Mouse (Mus musculus): ENCODE measurements around the gene Sytl4. TPM values are rescaled to one million over a fixed set of nuclear protein-coding genes. Genes with fewer than 3 reads are reported as not detected.

The Sytl4 gene
- 3.2 and 4.5 TPM in 2 replicates for polyA plus RNA-seq (2011; ENCODE audit: insufficient read length, low read depth, missing spikeins)

DNA sequence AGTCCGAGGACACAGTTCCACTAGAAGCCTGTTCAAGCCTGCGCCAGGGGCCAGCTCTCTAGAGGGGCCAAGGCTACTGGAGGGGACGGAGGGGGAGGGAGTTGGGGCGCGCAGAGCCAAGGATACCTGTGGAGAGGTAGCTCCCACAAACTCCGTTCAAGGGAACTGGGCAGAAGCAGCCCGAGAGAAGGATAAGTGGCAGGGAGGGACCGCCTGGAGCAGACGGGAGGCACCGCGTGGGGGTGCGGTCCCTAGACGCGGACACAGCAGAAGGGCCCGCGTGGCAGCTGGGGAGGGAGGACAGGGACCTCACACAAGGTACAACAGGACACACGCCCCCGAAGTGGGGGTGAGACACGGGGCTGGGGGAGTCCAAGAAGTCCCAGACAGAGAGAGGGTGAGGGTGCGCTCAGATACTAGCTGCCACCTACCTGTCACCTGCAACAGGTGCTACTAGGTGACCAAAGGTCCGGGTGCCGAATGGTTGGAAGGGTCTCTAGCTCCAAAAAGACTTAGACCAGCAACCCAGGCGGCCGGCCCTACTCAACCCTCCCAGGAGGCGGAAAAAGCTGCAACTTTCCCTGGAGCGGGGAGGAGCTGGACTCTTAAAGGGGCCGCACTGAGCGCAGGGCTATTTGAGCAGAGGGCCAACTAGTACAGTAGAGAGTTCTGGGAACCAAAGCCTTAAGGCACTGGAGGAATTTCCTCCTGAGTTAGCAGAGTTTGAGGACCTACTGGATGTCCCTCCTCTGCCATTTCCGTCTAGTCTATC lies at the start of gene Sytl4:
Sytl4 (minus strand) TSS at position 582 of the 772 bp plus-strand sequence.
- peak within 1 kb of the TSS; percentile 64 for H3K4me3 ChIP-seq (ENCODE audit: insufficient read depth, low read length)
- no peak within 1 kb of the TSS for H3K27ac ChIP-seq (ENCODE audit: insufficient read depth, low read length)
- no peak for TF ChIP-seq CTCF (IDR thresholded peaks at IDR 0.05; ENCODE audit: borderline replicate concordance, insufficient read depth, low read length)
- TF ChIP-seq POLR2A (IDR thresholded peaks at IDR 0.05; ENCODE audit: low read depth, low read length) = no peak
- no peaks in the 10 kb centered on the region for H3K4me1 ChIP-seq (ENCODE audit: control insufficient read depth, insufficient read depth, low read length)

DNA sequence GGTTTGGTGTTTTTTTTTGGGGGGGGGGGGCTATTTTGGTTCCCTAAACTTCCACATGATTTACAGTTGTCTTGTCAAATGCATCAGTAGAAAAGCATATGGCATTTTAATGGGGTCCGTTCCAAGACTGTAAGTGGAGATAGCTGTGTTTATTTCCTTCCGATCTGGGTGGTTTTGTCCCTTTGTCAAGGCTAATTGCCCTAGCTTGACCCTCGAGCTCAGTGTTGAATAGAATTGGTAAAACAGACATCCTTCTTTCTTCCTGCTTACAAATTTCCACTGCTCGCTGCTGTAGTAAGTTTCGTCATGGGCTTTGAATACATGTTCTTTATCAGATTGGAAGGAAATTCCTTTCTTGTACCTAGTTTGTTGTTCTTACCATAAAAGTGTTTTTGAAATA lies 39.1 kb upstream of the Sytl4 start:
- H3K27ac ChIP-seq (ENCODE audit: insufficient read depth, low read length) = no peak overlapping the region
- no peaks in the 10 kb centered on the region for H3K4me1 ChIP-seq (ENCODE audit: control insufficient read depth, insufficient read depth, low read length)
- TF ChIP-seq CTCF (IDR thresholded peaks at IDR 0.05; ENCODE audit: borderline replicate concordance, insufficient read depth, low read length) (no peak), POLR2A (IDR thresholded peaks at IDR 0.05; ENCODE audit: low read depth, low read length) (no peak)
- H3K4me3 ChIP-seq (ENCODE audit: insufficient read depth, low read length) = no peak overlapping the region

DNA sequence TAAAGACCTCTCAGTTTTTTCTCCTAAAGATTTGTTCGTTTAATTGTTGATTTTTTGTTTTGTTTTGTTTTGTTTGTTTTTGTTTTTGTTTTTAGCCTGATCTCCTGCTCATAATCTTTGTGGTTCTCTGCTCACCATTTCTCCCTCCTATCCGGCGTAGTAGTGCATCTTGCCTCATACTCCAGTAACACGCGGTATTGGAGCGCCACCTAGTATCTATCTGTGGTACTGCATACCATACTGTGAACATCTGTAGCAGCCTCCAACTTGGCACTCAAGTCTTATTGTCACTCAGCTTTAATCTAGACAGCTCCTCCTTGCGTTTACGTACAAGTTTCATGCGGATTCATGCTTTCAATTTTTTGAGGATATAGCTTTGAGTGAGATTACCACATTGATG lies 37.4 kb upstream of the Sytl4 start:
- Histone ChIP-seq H3K4me1 (ENCODE audit: control insufficient read depth, insufficient read depth, low read length) (no peaks in the 10 kb centered on the region), H3K4me3 (ENCODE audit: insufficient read depth, low read length) (no peak overlapping the region), H3K27ac (ENCODE audit: insufficient read depth, low read length) (no peak overlapping the region)
- TF ChIP-seq POLR2A (IDR thresholded peaks at IDR 0.05; ENCODE audit: low read depth, low read length) (no peak), CTCF (IDR thresholded peaks at IDR 0.05; ENCODE audit: borderline replicate concordance, insufficient read depth, low read length) (peak; percentile 50; the same call in 1 of the 2 replicates)

DNA sequence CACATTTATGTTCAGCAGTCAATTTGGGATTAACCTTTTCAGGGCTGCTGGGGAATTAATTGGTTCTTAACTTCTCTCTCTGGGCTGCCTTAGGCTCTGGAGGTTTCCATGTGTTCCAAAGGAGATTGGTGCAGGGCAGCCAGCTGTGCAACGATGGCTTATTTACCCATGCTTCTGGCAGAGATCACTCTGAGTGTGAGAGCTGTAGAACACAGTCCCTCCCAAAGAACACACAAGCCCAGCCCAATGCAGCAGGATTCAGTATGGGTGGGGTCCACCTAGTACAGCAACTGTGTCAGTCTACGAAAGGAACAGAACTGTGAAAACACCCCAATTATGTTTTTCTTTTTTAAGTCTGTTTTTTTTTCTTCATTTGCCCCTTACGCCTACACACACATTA lies 14.3 kb upstream of the Sytl4 start:
- no peak overlapping the region for H3K27ac ChIP-seq (ENCODE audit: insufficient read depth, low read length)
- no peak for TF ChIP-seq POLR2A (IDR thresholded peaks at IDR 0.05; ENCODE audit: low read depth, low read length)
- TF ChIP-seq CTCF (IDR thresholded peaks at IDR 0.05; ENCODE audit: borderline replicate concordance, insufficient read depth, low read length) = no peak
- no peak overlapping the region for H3K4me3 ChIP-seq (ENCODE audit: insufficient read depth, low read length)
- H3K4me1 ChIP-seq (ENCODE audit: control insufficient read depth, insufficient read depth, low read length) = no peaks in the 10 kb centered on the region

DNA sequence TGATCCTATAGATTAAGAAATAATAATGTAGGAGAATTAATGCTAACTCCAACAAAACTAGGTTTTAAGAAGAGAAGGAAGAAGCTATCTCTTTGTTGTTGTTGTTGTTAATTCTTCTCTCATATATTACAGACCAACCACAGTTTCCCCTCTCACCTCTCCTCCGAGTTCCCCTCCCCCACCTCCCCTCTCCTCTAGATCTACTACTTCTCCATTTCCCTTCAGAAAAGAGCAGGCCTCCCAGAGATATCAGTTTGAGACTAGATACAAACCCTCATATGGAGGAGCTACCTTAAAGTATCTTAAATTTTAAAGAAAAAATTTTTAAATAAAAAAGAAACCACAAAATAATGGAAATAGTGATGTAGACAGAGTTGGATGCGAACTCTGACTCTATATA lies 17.0 kb downstream of the Sytl4 start:
- no peak overlapping the region for H3K27ac ChIP-seq (ENCODE audit: insufficient read depth, low read length)
- H3K4me1 ChIP-seq (ENCODE audit: control insufficient read depth, insufficient read depth, low read length) = no peaks in the 10 kb centered on the region
- TF ChIP-seq POLR2A (IDR thresholded peaks at IDR 0.05; ENCODE audit: low read depth, low read length) (no peak), CTCF (IDR thresholded peaks at IDR 0.05; ENCODE audit: borderline replicate concordance, insufficient read depth, low read length) (no peak)
- no peak overlapping the region for H3K4me3 ChIP-seq (ENCODE audit: insufficient read depth, low read length)

DNA sequence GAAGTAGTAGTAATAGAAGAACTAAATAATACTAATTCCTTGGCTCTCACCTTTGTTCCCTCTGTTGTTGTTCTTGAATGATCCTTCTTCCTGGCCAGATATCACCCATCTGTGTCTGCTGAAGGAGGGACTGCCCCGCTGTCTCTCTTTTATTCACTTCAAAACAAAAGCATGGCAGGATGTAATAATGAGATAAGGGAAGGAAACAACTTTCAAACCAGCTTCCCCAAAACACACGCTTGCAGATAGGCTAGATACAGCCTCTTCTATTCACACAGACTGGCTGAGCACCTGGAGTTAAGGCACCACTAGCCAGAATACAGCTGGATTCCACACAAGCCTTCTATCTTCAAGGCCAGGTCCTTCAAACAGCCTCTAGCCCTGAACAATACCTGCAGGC lies 21.0 kb downstream of the Sytl4 start:
- Histone ChIP-seq H3K27ac (ENCODE audit: insufficient read depth, low read length) (no peak overlapping the region), H3K4me1 (ENCODE audit: control insufficient read depth, insufficient read depth, low read length) (no peaks in the 10 kb centered on the region), H3K4me3 (ENCODE audit: insufficient read depth, low read length) (no peak overlapping the region)
- no peak for TF ChIP-seq CTCF (IDR thresholded peaks at IDR 0.05; ENCODE audit: borderline replicate concordance, insufficient read depth, low read length)
- no peak for TF ChIP-seq POLR2A (IDR thresholded peaks at IDR 0.05; ENCODE audit: low read depth, low read length)

DNA sequence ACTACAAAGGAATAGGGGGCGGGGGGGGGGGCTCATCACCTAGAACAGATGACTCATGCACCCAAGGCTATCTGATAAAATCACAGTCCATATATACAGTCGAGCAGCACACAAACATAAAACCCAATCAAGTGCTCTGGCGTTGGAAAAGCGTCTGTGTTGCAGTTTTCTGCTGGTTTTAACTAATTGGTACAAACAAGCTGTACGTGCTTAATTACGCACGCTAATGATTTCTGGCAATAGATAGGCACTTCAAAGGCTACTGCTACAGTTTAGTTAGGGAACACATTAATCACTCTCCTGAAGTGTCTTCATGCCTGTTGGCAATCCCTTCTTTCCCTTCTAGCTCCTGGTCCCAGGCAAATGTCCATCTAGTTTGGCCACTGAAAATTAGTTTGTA lies 27.0 kb downstream of the Sytl4 start:
- TF ChIP-seq POLR2A (IDR thresholded peaks at IDR 0.05; ENCODE audit: low read depth, low read length) (no peak), CTCF (IDR thresholded peaks at IDR 0.05; ENCODE audit: borderline replicate concordance, insufficient read depth, low read length) (no peak)
- H3K4me1 ChIP-seq (ENCODE audit: control insufficient read depth, insufficient read depth, low read length) = no peaks in the 10 kb centered on the region
- H3K4me3 ChIP-seq (ENCODE audit: insufficient read depth, low read length) = no peak overlapping the region
- H3K27ac ChIP-seq (ENCODE audit: insufficient read depth, low read length) = no peak overlapping the region

DNA sequence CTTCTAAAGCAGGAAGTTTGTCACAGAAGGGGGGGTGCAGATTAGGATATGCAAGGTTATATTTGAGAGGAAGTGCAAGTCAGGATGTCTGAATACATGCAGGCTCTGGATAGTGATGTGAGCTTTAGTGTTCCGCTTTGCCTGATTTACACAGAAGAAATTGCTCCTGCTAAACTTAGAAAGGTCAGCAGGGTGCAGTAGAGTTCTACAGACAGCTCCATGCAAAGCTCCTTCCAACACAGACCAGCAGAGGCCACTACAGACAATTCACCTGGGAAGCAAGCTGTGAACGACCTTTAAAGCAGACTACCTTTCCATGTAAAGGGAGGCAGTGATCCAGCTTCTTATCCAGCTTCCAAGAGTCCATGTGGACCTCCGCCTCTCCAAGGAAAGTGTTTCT lies 34.2 kb downstream of the Sytl4 start:
- TF ChIP-seq POLR2A (IDR thresholded peaks at IDR 0.05; ENCODE audit: low read depth, low read length) = no peak
- peak; percentile 30; the same call in 1 of the 2 replicates for TF ChIP-seq CTCF (IDR thresholded peaks at IDR 0.05; ENCODE audit: borderline replicate concordance, insufficient read depth, low read length)
- H3K27ac ChIP-seq (ENCODE audit: insufficient read depth, low read length) = no peak overlapping the region
- no peaks in the 10 kb centered on the region for H3K4me1 ChIP-seq (ENCODE audit: control insufficient read depth, insufficient read depth, low read length)
- no peak overlapping the region for H3K4me3 ChIP-seq (ENCODE audit: insufficient read depth, low read length)

DNA sequence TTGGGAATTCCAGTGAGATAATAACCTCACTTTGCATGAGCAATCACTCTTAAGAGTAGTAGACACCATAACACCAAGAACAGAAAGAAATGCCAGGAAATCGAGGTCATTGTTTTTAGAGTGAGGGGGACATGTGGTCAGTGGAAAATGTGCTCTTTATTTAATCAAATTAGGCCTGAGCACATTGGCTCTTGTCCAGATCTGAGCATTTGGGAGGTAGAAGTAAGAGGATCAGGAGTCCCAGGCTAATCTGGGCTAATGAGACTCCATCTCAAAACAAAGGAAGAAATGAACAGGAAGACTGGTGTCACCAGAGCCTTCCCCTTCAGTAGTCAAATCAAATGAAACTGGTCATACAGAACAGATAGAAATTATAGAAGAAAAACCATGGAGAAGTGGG lies 42.1 kb downstream of the Sytl4 start:
- no peak overlapping the region for H3K4me3 ChIP-seq (ENCODE audit: insufficient read depth, low read length)
- H3K4me1 ChIP-seq (ENCODE audit: control insufficient read depth, insufficient read depth, low read length) = no peaks in the 10 kb centered on the region
- no peak overlapping the region for H3K27ac ChIP-seq (ENCODE audit: insufficient read depth, low read length)
- TF ChIP-seq POLR2A (IDR thresholded peaks at IDR 0.05; ENCODE audit: low read depth, low read length) (no peak), CTCF (IDR thresholded peaks at IDR 0.05; ENCODE audit: borderline replicate concordance, insufficient read depth, low read length) (no peak)

DNA sequence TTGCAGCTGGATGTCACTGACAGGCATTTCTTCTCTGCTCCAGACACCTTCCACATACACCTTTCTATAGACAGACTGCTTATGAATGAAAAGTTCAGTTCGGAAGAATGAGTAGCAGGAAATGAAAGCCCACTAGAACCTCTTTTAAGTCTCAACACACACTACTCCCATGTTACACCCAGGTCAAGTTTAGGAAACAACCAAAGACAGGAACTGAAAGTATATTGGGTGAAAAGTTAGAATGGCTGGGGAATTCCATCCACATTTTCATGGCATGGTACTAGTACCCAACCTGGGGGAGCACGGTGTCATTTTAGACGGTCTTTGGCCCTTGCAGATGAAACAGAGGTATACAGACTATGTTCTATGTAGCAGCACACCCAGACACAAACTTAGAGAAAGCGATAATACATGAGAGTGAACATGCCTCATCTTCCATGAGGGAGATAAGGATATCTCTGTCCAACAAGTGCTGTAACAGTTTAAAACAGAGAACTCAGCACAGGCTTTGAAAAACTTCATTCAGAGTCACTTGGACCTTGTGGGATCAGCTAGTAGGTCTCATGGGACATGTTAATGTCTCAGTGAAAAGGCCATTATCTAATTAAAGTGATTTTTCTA lies 44.9 kb downstream of the Sytl4 start:
- Histone ChIP-seq H3K4me1 (ENCODE audit: control insufficient read depth, insufficient read depth, low read length) (no peaks in the 10 kb centered on the region), H3K4me3 (ENCODE audit: insufficient read depth, low read length) (no peak overlapping the region), H3K27ac (ENCODE audit: insufficient read depth, low read length) (no peak overlapping the region)
- TF ChIP-seq CTCF (IDR thresholded peaks at IDR 0.05; ENCODE audit: borderline replicate concordance, insufficient read depth, low read length) (no peak), POLR2A (IDR thresholded peaks at IDR 0.05; ENCODE audit: low read depth, low read length) (no peak)

All from embryonic fibroblast, embryonic 13.5 days (primary cell).